Mouse (Mus musculus) heart, embryonic 16.5 days (tissue): ENCODE data around the gene Ctnnbip1. TPM values are rescaled to one million over a fixed set of nuclear protein-coding genes. Genes with fewer than 3 reads are reported as not detected.

ENCODE experiments used
- ATAC-seq: fragments of 200-750 bp; cut with Nextera tagmentation; replicated peaks from 2 replicates; pipeline ENCODE4 v1.8.0; 2017; ENCODE audit warnings: moderate number of reproducible peaks; ENCODE audit not compliant: insufficient read depth, low FRiP score; ENCODE audit errors: extremely low read depth
- H3K27ac ChIP-seq: fragments of 300-500 bp; sonication (generic); 2 replicates; pipeline ENCODE4 v1.5.1; 2014; ENCODE audit warnings: mild to moderate bottlenecking, low read length, control low read depth, moderate library complexity
- H3K27me3 ChIP-seq: fragments of 300-500 bp; sonication (generic); 2 replicates; pipeline ENCODE4 v1.6.1; 2014; ENCODE audit warnings: low read length, mixed read lengths; ENCODE audit not compliant: control insufficient read depth, insufficient read depth
- H3K36me3 ChIP-seq: fragments of 300-500 bp; sonication (generic); 2 replicates; pipeline ENCODE4 v1.6.1; 2014; ENCODE audit not compliant: control insufficient read depth, insufficient read depth
- H3K4me1 ChIP-seq: fragments of 300-500 bp; sonication (generic); 2 replicates; pipeline ENCODE4 v1.6.1; 2014; ENCODE audit warnings: low read length, mixed read lengths; ENCODE audit not compliant: control insufficient read depth, insufficient read depth
- H3K4me2 ChIP-seq: fragments of 300-500 bp; sonication (generic); 2 replicates; pipeline ENCODE4 v1.6.1; 2014; ENCODE audit warnings: low read depth, mild to moderate bottlenecking, control low read depth, low read length
- H3K4me3 ChIP-seq: fragments of 300-500 bp; sonication (generic); 2 replicates; pipeline ENCODE4 v1.5.1; 2014; ENCODE audit warnings: mild to moderate bottlenecking, control low read depth, low read length
- H3K9ac ChIP-seq: fragments of 300-500 bp; sonication (generic); 2 replicates; pipeline ENCODE4 v1.6.1; 2014; ENCODE audit warnings: low read length, control low read depth
- H3K9me3 ChIP-seq: fragments of 300-500 bp; sonication (generic); replicated peaks from 2 replicates; pipeline ENCODE4 v1.6.1; 2016; ENCODE audit warnings: low read length; ENCODE audit not compliant: control insufficient read depth
- WGBS: fragments of 180-500 bp; shearing (Covaris S2); extraction: QIAGEN DNeasy Blood & Tissue Kit; methylation state at CpG from one replicate; pipeline ENCODE4 v1.1.7; 2014; 5-methylcytosine and 5-hydroxymethylcytosine counted together
- polyA plus RNA-seq: library from polyadenylated mRNA; unstranded; fragments of >200 nt; fragmentation: Nextera tagmentation; extraction: Ambion mirVana; gene quantifications from 2 replicates; pipeline ENCODE4 v1.2.1, GENCODE M21; 2015

Ctnnbip1 gene
- polyA plus RNA-seq, 1 experiment from 2014 or later: 28.7 TPM

DNA sequence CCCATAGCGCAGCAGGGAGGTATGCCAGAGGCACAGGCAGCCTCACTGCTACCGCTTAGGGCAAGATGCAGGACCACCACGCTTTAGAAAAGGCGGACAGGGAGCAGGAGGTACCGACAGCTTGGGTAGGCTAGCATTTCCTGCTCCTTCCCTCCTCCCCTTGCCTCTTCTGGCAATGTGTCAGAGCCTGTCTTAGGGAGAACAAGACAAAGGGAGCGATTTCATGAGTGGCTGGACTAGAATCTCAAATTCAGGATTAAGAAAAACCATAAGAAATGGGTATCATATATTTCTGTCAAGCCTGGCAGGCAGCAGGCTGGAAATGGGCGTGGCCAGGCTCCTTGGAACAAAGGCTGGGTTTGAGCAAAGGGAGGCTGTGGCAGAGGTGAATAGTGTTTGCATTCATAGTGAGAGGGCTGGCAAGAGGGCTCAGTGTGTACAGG is 44.9 kb downstream of the Ctnnbip1 start:
- Histone ChIP-seq H3K9ac (peak overlapping the region; percentile 38; the same call in 1 of the 2 replicates), H3K27ac (peak overlapping the region; percentile 65), H3K4me2 (peak overlapping the region; percentile 47), H3K36me3 (no peaks in the 10 kb centered on the region), H3K27me3 (no peaks in the 10 kb centered on the region), H3K9me3 (peaks cover 3% of the 10 kb centered on the region; the same call in 1 of the 2 replicates), H3K4me1 (peaks cover 42% of the 10 kb centered on the region), H3K4me3 (peak overlapping the region; percentile 19; the same call in 1 of the 2 replicates)
- 46% methylated on average over 7 of the region's 7 CpGs for WGBS
- ATAC-seq: no peak

DNA sequence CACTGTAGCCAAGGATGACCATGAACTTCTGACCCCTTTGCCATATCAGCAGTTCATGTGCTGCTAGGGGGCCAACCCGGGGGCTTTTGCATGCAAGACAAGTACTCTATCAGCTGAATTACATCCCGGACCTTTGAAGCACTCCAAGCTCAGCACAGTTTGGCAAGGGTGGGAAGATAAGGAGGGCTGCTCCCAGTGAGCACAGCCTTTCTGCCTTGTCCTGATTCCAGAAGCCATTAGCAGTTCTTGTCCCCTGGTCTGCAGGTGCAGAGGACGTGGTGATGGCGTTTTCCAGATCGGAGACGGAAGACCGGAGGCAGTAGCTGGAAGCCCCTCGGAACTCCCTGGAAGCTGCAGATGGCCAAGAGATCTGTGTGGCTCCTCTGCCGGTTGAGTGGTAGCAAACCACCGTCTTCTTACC is 45.9 kb downstream of the Ctnnbip1 start:
- Histone ChIP-seq H3K9ac (0 out of 2 replicates have a peak overlapping the region, but pooled peaks have one; percentile 19), H3K4me1 (peaks cover 38% of the 10 kb centered on the region), H3K4me3 (peak overlapping the region; percentile 38), H3K27me3 (no peaks in the 10 kb centered on the region), H3K27ac (peak overlapping the region; percentile 53), H3K36me3 (no peaks in the 10 kb centered on the region), H3K9me3 (peaks cover 3% of the 10 kb centered on the region; the same call in 1 of the 2 replicates), H3K4me2 (peak overlapping the region; percentile 59)
- WGBS: 35% methylated on average over 10 of the region's 10 CpGs
- peak; percentile 33; the same call in 1 of the 2 replicates for ATAC-seq

DNA sequence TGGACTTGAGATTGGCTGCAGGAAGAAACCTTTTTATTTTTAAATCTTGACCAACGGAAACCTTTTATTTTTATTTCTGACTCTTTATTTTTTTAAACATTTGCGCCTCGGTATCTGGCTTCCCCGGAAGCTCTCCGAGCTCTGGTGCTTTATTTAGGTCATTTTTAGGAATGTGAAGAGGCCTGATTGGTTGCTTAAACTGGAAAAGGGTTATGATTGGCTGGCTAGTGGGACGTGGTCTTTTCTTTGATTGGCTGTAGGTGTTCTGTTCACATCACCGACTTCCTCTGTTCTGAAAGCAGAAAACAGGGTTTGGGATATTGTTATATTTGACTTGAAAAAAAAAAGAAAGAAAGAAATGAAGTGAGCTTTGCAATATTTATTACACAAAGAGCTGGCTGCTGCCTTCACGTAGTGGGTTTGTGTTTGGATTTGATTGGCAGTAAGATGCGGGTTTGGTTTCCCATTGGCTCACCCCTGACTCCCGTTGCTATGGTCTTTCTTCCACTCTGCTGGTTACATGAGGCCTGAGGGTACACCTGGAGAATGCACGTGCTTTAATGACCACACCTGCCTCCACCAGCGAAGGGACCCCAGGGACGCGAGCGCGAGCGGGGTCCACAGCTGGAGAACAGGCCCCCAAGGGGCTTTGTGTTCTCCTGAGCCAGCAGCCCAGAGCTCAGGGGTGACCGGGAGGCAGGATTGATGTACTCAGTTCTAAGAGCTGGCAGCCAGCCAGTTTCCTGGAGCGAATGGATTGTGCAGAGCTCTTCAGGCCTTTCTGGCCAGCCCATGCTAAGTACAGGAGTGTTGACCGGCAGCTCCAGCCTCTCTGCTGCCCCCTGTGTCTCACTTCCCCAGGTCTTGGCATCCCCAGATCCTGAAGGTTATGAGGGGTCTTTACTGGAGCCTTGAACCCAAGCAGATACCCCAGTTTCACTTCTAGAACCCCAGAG is 46.7 kb downstream of the Ctnnbip1 start:
- 44% methylated on average over 20 of the region's 20 CpGs for WGBS
- Histone ChIP-seq H3K4me1 (peaks cover 38% of the 10 kb centered on the region), H3K4me3 (peak overlapping the region; percentile 38), H3K36me3 (no peaks in the 10 kb centered on the region), H3K4me2 (peak overlapping the region; percentile 59), H3K9ac (0 out of 2 replicates have a peak overlapping the region, but pooled peaks have one; percentile 19), H3K27ac (peak overlapping the region; percentile 73), H3K9me3 (peaks cover 3% of the 10 kb centered on the region; the same call in 1 of the 2 replicates), H3K27me3 (no peaks in the 10 kb centered on the region)
- ATAC-seq: peak; percentile 75

DNA sequence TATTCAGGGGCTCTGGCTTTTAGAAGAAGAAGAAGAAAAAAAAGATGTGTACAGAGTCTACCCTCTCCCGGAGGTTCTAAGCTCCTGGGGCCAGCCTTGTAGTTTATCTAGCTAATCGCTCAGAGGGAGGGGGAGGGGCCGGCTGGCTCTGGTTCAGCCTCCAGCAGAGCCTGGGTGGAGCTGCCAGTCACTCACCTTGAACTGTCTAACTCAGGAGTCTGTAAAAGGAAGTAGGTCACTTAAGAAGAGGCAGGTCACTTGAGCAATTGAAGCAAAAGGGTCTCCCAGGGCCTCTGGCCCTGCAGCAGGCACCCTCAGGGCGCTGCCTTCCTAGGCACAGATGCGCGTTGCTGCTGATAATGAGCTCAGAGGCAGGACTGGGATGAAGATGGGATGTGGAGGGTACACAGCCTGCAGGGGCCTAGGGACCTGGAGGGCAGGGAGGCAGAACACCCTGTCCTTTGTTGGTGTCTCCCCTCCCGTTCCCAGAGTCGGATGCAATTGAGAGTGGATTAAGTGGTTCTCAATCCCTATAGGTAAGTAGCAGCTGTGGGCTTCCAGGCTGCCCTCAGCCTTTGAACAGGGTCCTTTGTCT is 49.5 kb downstream of the Ctnnbip1 start:
- Histone ChIP-seq H3K9ac (no peak overlapping the region), H3K36me3 (no peaks in the 10 kb centered on the region), H3K9me3 (no peaks in the 10 kb centered on the region), H3K4me2 (no peak overlapping the region), H3K27ac (no peak overlapping the region), H3K4me1 (peaks cover 42% of the 10 kb centered on the region), H3K4me3 (no peak overlapping the region), H3K27me3 (no peaks in the 10 kb centered on the region)
- no peak for ATAC-seq
- 24% methylated on average over 8 of the region's 8 CpGs for WGBS

DNA sequence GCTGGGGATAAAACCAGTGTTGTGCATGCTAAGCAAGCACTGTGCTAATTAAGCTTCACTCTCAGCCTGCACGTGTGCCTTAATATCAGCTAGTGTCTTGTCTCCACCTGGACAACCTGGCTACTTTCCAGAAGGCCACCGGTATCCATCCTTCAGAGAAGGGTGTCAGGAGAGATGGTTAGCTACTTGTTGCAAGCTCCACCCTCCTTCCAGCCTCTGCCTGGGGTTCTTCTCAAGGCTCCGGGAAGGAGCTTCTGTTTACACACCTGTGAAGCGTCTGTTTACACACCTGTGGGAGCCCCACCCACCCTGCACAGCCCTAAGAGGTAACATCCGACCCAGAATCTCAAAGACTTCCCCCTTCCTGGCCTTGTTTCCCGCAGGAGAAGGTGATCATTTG is 50.6 kb downstream of the Ctnnbip1 start:
- Histone ChIP-seq H3K36me3 (no peaks in the 10 kb centered on the region), H3K9me3 (no peaks in the 10 kb centered on the region), H3K27ac (no peak overlapping the region), H3K4me2 (no peak overlapping the region), H3K4me3 (no peak overlapping the region), H3K27me3 (0 out of 2 replicates have a peak, but pooled peaks cover 2% of the 10 kb centered on the region), H3K9ac (no peak overlapping the region), H3K4me1 (peaks cover 36% of the 10 kb centered on the region)
- no peak for ATAC-seq
- 65% methylated on average over 6 of the region's 6 CpGs for WGBS

DNA sequence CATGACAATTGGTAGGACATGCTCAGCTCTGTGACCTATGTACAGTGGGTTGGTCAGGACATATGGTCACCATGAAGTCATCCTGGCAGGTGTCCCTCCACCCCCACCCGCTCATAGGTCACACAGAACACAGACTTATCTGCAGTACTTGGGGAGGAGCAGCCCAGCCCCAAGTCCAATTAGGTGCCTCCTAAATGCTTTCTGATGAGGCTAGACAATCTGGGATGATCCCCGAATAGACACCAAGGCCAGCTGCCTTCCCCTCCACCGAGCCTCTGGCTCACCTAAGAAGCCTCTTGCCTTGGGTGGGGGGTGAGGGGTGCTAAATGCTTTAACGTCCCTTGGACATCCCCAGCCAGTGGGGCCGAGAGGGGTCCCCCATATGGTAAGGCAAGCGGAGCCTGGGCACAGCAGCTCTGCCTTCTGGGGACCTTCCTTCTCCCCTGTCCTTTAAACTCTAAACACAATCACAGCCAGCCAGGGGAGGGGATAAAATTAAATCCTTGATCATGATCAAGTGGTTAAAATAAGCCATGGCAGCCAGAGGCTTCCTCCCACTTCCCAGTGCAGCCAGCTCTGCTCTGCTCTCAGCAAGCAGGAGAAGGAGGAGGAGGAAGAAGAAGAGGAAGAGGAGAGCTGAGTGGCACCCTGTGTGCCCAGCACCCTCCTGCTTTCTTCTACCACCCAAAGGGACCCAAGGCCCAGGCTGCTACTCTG is 51.9 kb downstream of the Ctnnbip1 start:
- no peak for ATAC-seq
- H3K27ac ChIP-seq: no peak overlapping the region
- H3K9ac ChIP-seq: no peak overlapping the region
- peaks cover 23% of the 10 kb centered on the region for H3K4me1 ChIP-seq
- H3K4me3 ChIP-seq: no peak overlapping the region
- 0 out of 2 replicates have a peak, but pooled peaks cover 2% of the 10 kb centered on the region for H3K27me3 ChIP-seq
- no peaks in the 10 kb centered on the region for H3K36me3 ChIP-seq
- no peaks in the 10 kb centered on the region for H3K9me3 ChIP-seq
- no peak overlapping the region for H3K4me2 ChIP-seq
- 83% methylated on average over 6 of the region's 6 CpGs for WGBS

DNA sequence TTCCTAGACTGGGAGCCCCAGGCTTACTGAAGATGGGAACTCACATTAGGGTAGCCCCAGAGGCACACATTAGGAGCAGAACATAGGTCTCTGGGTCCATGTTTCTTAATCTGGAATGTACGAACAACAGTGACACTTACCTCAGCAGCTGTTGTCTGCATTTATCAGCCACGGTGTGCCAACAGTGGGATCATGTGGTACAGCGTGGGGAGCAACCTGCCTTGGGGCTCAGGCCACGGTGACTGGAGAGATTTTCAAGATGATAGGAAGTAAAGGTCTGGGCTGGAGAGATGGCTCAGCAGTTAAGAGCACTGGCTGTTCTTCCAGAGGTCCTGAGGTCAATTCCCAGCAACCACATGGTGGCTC is 52.4 kb downstream of the Ctnnbip1 start:
- ATAC-seq: no peak
- Histone ChIP-seq H3K9me3 (no peaks in the 10 kb centered on the region), H3K4me2 (no peak overlapping the region), H3K4me1 (peaks cover 19% of the 10 kb centered on the region), H3K4me3 (no peak overlapping the region), H3K9ac (no peak overlapping the region), H3K27ac (no peak overlapping the region), H3K36me3 (no peaks in the 10 kb centered on the region), H3K27me3 (0 out of 2 replicates have a peak, but pooled peaks cover 2% of the 10 kb centered on the region)
- WGBS: 66% methylated on average over 4 of the region's 4 CpGs

DNA sequence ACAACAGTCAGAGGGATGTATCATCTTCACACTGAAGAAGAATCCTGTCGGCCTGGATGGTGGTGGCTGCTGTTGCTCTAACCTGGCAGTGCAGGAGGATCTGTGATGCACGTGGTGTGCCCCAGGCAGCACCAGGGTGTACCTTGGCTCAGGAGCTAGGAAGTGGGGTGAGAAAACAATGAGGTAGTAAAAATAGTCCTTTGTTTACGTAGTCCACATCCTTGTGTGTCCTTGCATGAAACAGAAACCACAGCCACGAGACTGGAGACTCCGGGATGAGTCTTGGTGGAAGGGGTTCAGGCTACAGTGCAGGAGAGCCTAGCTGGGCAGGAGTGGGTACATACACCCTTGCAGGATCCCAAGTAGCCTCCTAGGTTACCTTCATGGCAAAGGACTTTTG is 53.2 kb downstream of the Ctnnbip1 start:
- Histone ChIP-seq H3K9me3 (no peaks in the 10 kb centered on the region), H3K27me3 (0 out of 2 replicates have a peak, but pooled peaks cover 2% of the 10 kb centered on the region), H3K36me3 (no peaks in the 10 kb centered on the region), H3K4me1 (peaks cover 19% of the 10 kb centered on the region), H3K4me3 (no peak overlapping the region), H3K27ac (peak overlapping the region; percentile 54), H3K9ac (no peak overlapping the region), H3K4me2 (0 out of 2 replicates have a peak overlapping the region, but pooled peaks have one; percentile 0)
- ATAC-seq: no peak
- 66% methylated on average over 5 of the region's 5 CpGs for WGBS
